Mouse (Mus musculus): ENCODE data around the gene Prdx2. TPM values are rescaled to one million over a fixed set of nuclear protein-coding genes. Genes with fewer than 3 reads are reported as not detected.
A peak's percentile ranks its signal among the peaks of the same experiment; 100 is the strongest.

Prdx2 gene
- polyA plus RNA-seq, 1 experiment from 2014 or later = 1,276 TPM

GRCm38 (mm10) chr8:84974543-84975142, 5.3 kb downstream of the Prdx2 start:
- peaks cover 13% of the 10 kb centered on the region for H3K27me3 ChIP-seq (replicated peaks)
- H3K36me3 ChIP-seq (replicated peaks) = peaks cover 22% of the 10 kb centered on the region
- H3K4me1 ChIP-seq = peaks cover 68% of the 10 kb centered on the region
- no peak for ATAC-seq (replicated peaks)
- no peak overlapping the region for H3K4me2 ChIP-seq
- H3K9me3 ChIP-seq = no peaks in the 10 kb centered on the region
- no peak overlapping the region for H3K4me3 ChIP-seq
- H3K9ac ChIP-seq = no peak overlapping the region
- H3K27ac ChIP-seq = no peak overlapping the region
- WGBS = 86% methylated on average over 8 of the region's 8 CpGs

- peaks cover 13% of the 10 kb centered on the region for H3K27me3 ChIP-seq (replicated peaks)
- no peak overlapping the region for H3K27ac ChIP-seq
- ATAC-seq (replicated peaks) = no peak
- peaks cover 22% of the 10 kb centered on the region for H3K36me3 ChIP-seq (replicated peaks)
- no peak overlapping the region for H3K9ac ChIP-seq
- no peak overlapping the region for H3K4me2 ChIP-seq
- no peak overlapping the region for H3K4me3 ChIP-seq
- H3K4me1 ChIP-seq = peaks cover 74% of the 10 kb centered on the region
- H3K9me3 ChIP-seq = no peaks in the 10 kb centered on the region
- 31% methylated on average over 7 of the region's 7 CpGs for WGBS
Measured at GRCm38 (mm10) chr8:84975434-84975833, 6.0 kb downstream of the Prdx2 start.

- Histone ChIP-seq H3K27me3 (replicated peaks) (peaks cover 13% of the 10 kb centered on the region), H3K9me3 (no peaks in the 10 kb centered on the region), H3K27ac (peak overlapping the region; percentile 22), H3K36me3 (replicated peaks) (peaks cover 22% of the 10 kb centered on the region), H3K4me1 (peaks cover 73% of the 10 kb centered on the region), H3K4me3 (peak overlapping the region; percentile 55), H3K9ac (peak overlapping the region; percentile 35; the same call in 1 of the 2 replicates), H3K4me2 (peak overlapping the region; percentile 100)
- ATAC-seq (replicated peaks) = peak; percentile 75
- 1% methylated on average over 61 of the region's 61 CpGs for WGBS
Measured at GRCm38 (mm10) chr8:84976031-84976762, 6.8 kb downstream of the Prdx2 start.

- 3% methylated on average over 25 of the region's 25 CpGs for WGBS
- H3K27me3 ChIP-seq (replicated peaks) = peaks cover 13% of the 10 kb centered on the region
- peak overlapping the region; percentile 100 for H3K4me2 ChIP-seq
- peak overlapping the region; percentile 55 for H3K4me3 ChIP-seq
- peaks cover 67% of the 10 kb centered on the region for H3K4me1 ChIP-seq
- H3K9ac ChIP-seq = peak overlapping the region; percentile 63
- H3K36me3 ChIP-seq (replicated peaks) = peaks cover 17% of the 10 kb centered on the region
- H3K27ac ChIP-seq = no peak overlapping the region
- no peak for ATAC-seq (replicated peaks)
- no peaks in the 10 kb centered on the region for H3K9me3 ChIP-seq
Measured at GRCm38 (mm10) chr8:84976763-84977434, 7.5 kb downstream of the Prdx2 start.

- peak overlapping the region; percentile 100 for H3K4me2 ChIP-seq
- peaks cover 18% of the 10 kb centered on the region for H3K27me3 ChIP-seq (replicated peaks)
- H3K4me1 ChIP-seq = peaks cover 64% of the 10 kb centered on the region
- under 1% methylated on average over 70 of the region's 70 CpGs for WGBS
- no peaks in the 10 kb centered on the region for H3K9me3 ChIP-seq
- no peak overlapping the region; the same call in 1 of the 2 replicates for H3K27ac ChIP-seq
- H3K36me3 ChIP-seq (replicated peaks) = peaks cover 10% of the 10 kb centered on the region
- ATAC-seq (replicated peaks) = no peak
- peak overlapping the region; percentile 55 for H3K4me3 ChIP-seq
- H3K9ac ChIP-seq = peak overlapping the region; percentile 63
Measured at GRCm38 (mm10) chr8:84977435-84978247, 8.3 kb downstream of the Prdx2 start.

GRCm38 (mm10) chr8:84978248-84978940, 9.0 kb downstream of the Prdx2 start, which contains the start of gene Junb:
TSS of gene Junb (minus strand) at chr8:84978718.
- ATAC-seq (replicated peaks) = peak; percentile 41
- H3K9me3 ChIP-seq = no peaks in the 10 kb centered on the region
- H3K4me1 ChIP-seq = peaks cover 64% of the 10 kb centered on the region
- H3K4me3 ChIP-seq = peak within 1 kb of the TSS; percentile 55
- peak within 1 kb of the TSS; percentile 100 for H3K4me2 ChIP-seq
- H3K27me3 ChIP-seq (replicated peaks) = peaks cover 18% of the 10 kb centered on the region
- WGBS = under 1% methylated on average over 63 of the region's 63 CpGs
- H3K9ac ChIP-seq = peak within 1 kb of the TSS; percentile 63
- peaks cover 4% of the 10 kb centered on the region; the same call in 1 of the 2 replicates for H3K36me3 ChIP-seq (replicated peaks)
- peak within 1 kb of the TSS; percentile 64 for H3K27ac ChIP-seq

GRCm38 (mm10) chr8:84979599-84980421, 10.4 kb downstream of the Prdx2 start:
- H3K36me3 ChIP-seq (replicated peaks) = no peaks in the 10 kb centered on the region
- H3K9me3 ChIP-seq = no peaks in the 10 kb centered on the region
- 3% methylated on average over 40 of the region's 42 CpGs for WGBS
- H3K9ac ChIP-seq = peak overlapping the region; percentile 30
- H3K4me2 ChIP-seq = peak overlapping the region; percentile 100
- peaks cover 68% of the 10 kb centered on the region for H3K4me1 ChIP-seq
- peaks cover 28% of the 10 kb centered on the region for H3K27me3 ChIP-seq (replicated peaks)
- peak overlapping the region; percentile 31 for H3K4me3 ChIP-seq
- peak; percentile 34 for ATAC-seq (replicated peaks)
- peak overlapping the region; percentile 45 for H3K27ac ChIP-seq

- H3K36me3 ChIP-seq (replicated peaks) = no peaks in the 10 kb centered on the region
- H3K9ac ChIP-seq = peak overlapping the region; percentile 30; the same call in 1 of the 2 replicates
- H3K4me2 ChIP-seq = peak overlapping the region; percentile 100; the same call in 1 of the 2 replicates
- H3K9me3 ChIP-seq = no peaks in the 10 kb centered on the region
- ATAC-seq (replicated peaks) = no peak
- no peak overlapping the region for H3K4me3 ChIP-seq
- H3K27me3 ChIP-seq (replicated peaks) = peaks cover 28% of the 10 kb centered on the region
- peaks cover 69% of the 10 kb centered on the region for H3K4me1 ChIP-seq
- WGBS = 33% methylated on average over 11 of the region's 11 CpGs
- peak overlapping the region; percentile 45 for H3K27ac ChIP-seq
Measured at GRCm38 (mm10) chr8:84980622-84981358, 11.4 kb downstream of the Prdx2 start.

GRCm38 (mm10) chr8:84981644-84982498, 12.5 kb downstream of the Prdx2 start:
- Histone ChIP-seq H3K27ac (no peak overlapping the region), H3K9ac (no peak overlapping the region), H3K4me1 (peaks cover 67% of the 10 kb centered on the region), H3K4me3 (no peak overlapping the region), H3K4me2 (no peak overlapping the region), H3K27me3 (replicated peaks) (peaks cover 29% of the 10 kb centered on the region), H3K9me3 (no peaks in the 10 kb centered on the region), H3K36me3 (replicated peaks) (no peaks in the 10 kb centered on the region)
- ATAC-seq (replicated peaks) = no peak
- WGBS = 87% methylated on average over 15 of the region's 15 CpGs

Data from midbrain, embryonic 15.5 days (tissue).